Mouse (Mus musculus) lung, postnatal 0 days (tissue): ENCODE results near the gene Ndufv1. TPM values are rescaled to one million over a fixed set of nuclear protein-coding genes. Genes with fewer than 3 reads are reported as not detected.
"Not testable (repeated sequence)": the region's sequence is repeated elsewhere in the genome, so short reads cannot be mapped to it uniquely, and the experiment has no call there.

Experiments used
- ATAC-seq: fragments of 200-750 bp; cut with Nextera tagmentation; 2 replicates; pipeline ENCODE4 v1.8.0; 2017; ENCODE audit warnings: moderate library complexity
- DNase-seq: peaks from one replicate; pipeline ENCODE4 v3.0.0-alpha.2; 2016; ENCODE audit warnings: low spot score
- H3K27ac ChIP-seq: fragments of 300-500 bp; sonication (generic); 2 replicates; pipeline ENCODE4 v1.5.1; 2014; ENCODE audit warnings: antibody characterized with exemption, mild to moderate bottlenecking, low read length, mixed read lengths
- H3K27me3 ChIP-seq: fragments of 300-500 bp; sonication (generic); replicated peaks from 2 replicates; pipeline ENCODE4 v1.6.1; 2014; ENCODE audit warnings: low read length, mixed read lengths; ENCODE audit not compliant: insufficient read depth
- H3K36me3 ChIP-seq: fragments of 300-500 bp; sonication (generic); 2 replicates; pipeline ENCODE4 v1.6.1; 2014; ENCODE audit warnings: low read length, mixed read lengths; ENCODE audit not compliant: insufficient read depth
- H3K4me1 ChIP-seq: fragments of 300-500 bp; sonication (generic); 2 replicates; pipeline ENCODE4 v1.6.1; 2014; ENCODE audit warnings: antibody characterized with exemption, low read depth, low read length, mixed read lengths; ENCODE audit not compliant: insufficient read depth
- H3K4me2 ChIP-seq: fragments of 300-500 bp; sonication (generic); replicated peaks from 2 replicates; pipeline ENCODE4 v1.6.1; 2014; ENCODE audit warnings: low read depth, mild to moderate bottlenecking, low read length, moderate library complexity, mixed read lengths
- H3K4me3 ChIP-seq: fragments of 300-500 bp; sonication (generic); 2 replicates; pipeline ENCODE4 v1.5.1; 2014; ENCODE audit warnings: low read depth, low read length
- H3K9ac ChIP-seq: fragments of 300-500 bp; sonication (generic); replicated peaks from 2 replicates; pipeline ENCODE4 v1.6.1; 2014; ENCODE audit warnings: low read depth, mild to moderate bottlenecking
- H3K9me3 ChIP-seq: fragments of 300-500 bp; sonication (generic); 2 replicates; pipeline ENCODE4 v1.6.1; 2016; ENCODE audit warnings: low read length, mixed read lengths
- CTCF ChIP-seq: IDR thresholded peaks from 2 replicates; pipeline ENCODE4 v1.5.1; 2016; ENCODE audit warnings: antibody characterized with exemption, mild to moderate bottlenecking
- EP300 ChIP-seq: IDR thresholded peaks from 2 replicates; pipeline ENCODE4 v1.6.1; 2016; ENCODE audit warnings: antibody characterized with exemption, mild to moderate bottlenecking, control low read depth
- WGBS: fragments of 180-500 bp; shearing (Covaris S2); extraction: QIAGEN DNeasy Blood & Tissue Kit; methylation state at CpG from one replicate; pipeline ENCODE4 v1.1.7; 2014; 5-methylcytosine and 5-hydroxymethylcytosine counted together
- polyA plus RNA-seq: library from polyadenylated mRNA; unstranded; fragments of >200 nt; fragmentation: Nextera tagmentation; extraction: Ambion mirVana; gene quantifications from 2 replicates; pipeline ENCODE4 v1.2.1, GENCODE M21; 2015

The Ndufv1 gene
- polyA plus RNA-seq, 1 experiment from 2014 or later = 152 TPM

- ATAC-seq (peak; percentile 13), DNase-seq (peak; percentile 39)
- Histone ChIP-seq H3K36me3 (no peaks in the 10 kb centered on the region), H3K9me3 (no peaks in the 10 kb centered on the region), H3K27me3 (no peaks in the 10 kb centered on the region), H3K4me1 (peaks cover 4% of the 10 kb centered on the region; the same call in 1 of the 2 replicates), H3K4me2 (no peak overlapping the region), H3K4me3 (no peak overlapping the region), H3K27ac (no peak overlapping the region), H3K9ac (no peak overlapping the region)
- 60% methylated on average over 14 of the region's 14 CpGs for whole genome bisulfite sequencing
- TF ChIP-seq EP300 (no peak), CTCF (no peak)
Observed at GRCm38 (mm10) chr19:4042124-4042523, 29.5 kb upstream of the Ndufv1 start.

- not testable (repeated sequence) for ATAC-seq
- WGBS = 85% methylated on average over 3 of the region's 4 CpGs
Observed at GRCm38 (mm10) chr19:4041500-4041899, 28.9 kb upstream of the Ndufv1 start.

GRCm38 (mm10) chr19:4040941-4041340 lies 28.3 kb upstream of the Ndufv1 start:
- 84% methylated on average over 5 of the region's 5 CpGs for WGBS
- H3K9ac ChIP-seq, H3K27ac ChIP-seq, H3K4me3 ChIP-seq, DNase-seq, H3K27me3 ChIP-seq, H3K36me3 ChIP-seq, H3K4me1 ChIP-seq, H3K9me3 ChIP-seq, H3K4me2 ChIP-seq, ATAC-seq: not testable (repeated sequence)

More at GRCm38 (mm10) chr19:4041500-4041899, 28.9 kb upstream of the Ndufv1 start:
- H3K27me3 ChIP-seq, H3K9me3 ChIP-seq, H3K9ac ChIP-seq, H3K4me3 ChIP-seq, H3K27ac ChIP-seq, H3K4me2 ChIP-seq, DNase-seq, H3K4me1 ChIP-seq, H3K36me3 ChIP-seq: not testable (repeated sequence)

GRCm38 (mm10) chr19:4037788-4038232 lies 25.2 kb upstream of the Ndufv1 start, which contains the start of gene Gstp1:
TSS of gene Gstp1 (minus strand) at chr19:4037985.
- H3K4me1 ChIP-seq = no peaks in the 10 kb centered on the region
- peak within 1 kb of the TSS; percentile 51 for H3K9ac ChIP-seq
- peak within 1 kb of the TSS; percentile 80 for H3K4me2 ChIP-seq
- H3K27ac ChIP-seq = peak within 1 kb of the TSS; percentile 64
- peak; percentile 93 for DNase-seq
- WGBS = under 1% methylated on average over 26 of the region's 26 CpGs
- TF ChIP-seq EP300 (no peak), CTCF (peak; percentile 57)
- ATAC-seq = peak; percentile 94
- H3K9me3 ChIP-seq = no peaks in the 10 kb centered on the region
- H3K27me3 ChIP-seq = no peaks in the 10 kb centered on the region
- H3K4me3 ChIP-seq = peak within 1 kb of the TSS; percentile 58
- H3K36me3 ChIP-seq = no peaks in the 10 kb centered on the region

- H3K4me2 ChIP-seq = peak overlapping the region; percentile 80
- peak; percentile 28; the same call in 1 of the 2 replicates for ATAC-seq
Observed at GRCm38 (mm10) chr19:4037154-4037787, 24.7 kb upstream of the Ndufv1 start.

GRCm38 (mm10) chr19:4036327-4037045 lies 23.9 kb upstream of the Ndufv1 start:
- no peak for DNase-seq
- ATAC-seq = no peak
- no peak overlapping the region for H3K9ac ChIP-seq
- H3K9me3 ChIP-seq = no peaks in the 10 kb centered on the region
- H3K27ac ChIP-seq = no peak overlapping the region
- H3K4me1 ChIP-seq = no peaks in the 10 kb centered on the region
- no peak overlapping the region for H3K4me3 ChIP-seq
- no peak for TF ChIP-seq CTCF
- no peak for TF ChIP-seq EP300
- H3K27me3 ChIP-seq = no peaks in the 10 kb centered on the region
- WGBS = 67% methylated on average over 12 of the region's 12 CpGs
- no peaks in the 10 kb centered on the region for H3K36me3 ChIP-seq
- no peak overlapping the region for H3K4me2 ChIP-seq

More at GRCm38 (mm10) chr19:4037154-4037787, 24.7 kb upstream of the Ndufv1 start:
- H3K9me3 ChIP-seq, H3K36me3 ChIP-seq, DNase-seq, H3K4me1 ChIP-seq, H3K27me3 ChIP-seq: not testable (repeated sequence)
- Histone ChIP-seq H3K9ac (peak overlapping the region; percentile 51), H3K27ac (peak overlapping the region; percentile 64), H3K4me3 (peak overlapping the region; percentile 58)
- 18% methylated on average over 7 of the region's 8 CpGs for WGBS
